Mouse (Mus musculus): ENCODE data around the gene Map3k4.

GRCm38 (mm10) chr17:12367373-12367930, 48.9 kb upstream of the Map3k4 start:
- TF ChIP-seq CTCF (IDR thresholded peaks at IDR 0.05; ENCODE audit: low read depth), result peak; percentile 83
- TF ChIP-seq EP300 (optimal IDR thresholded peaks at IDR 0.05), result no peak
